Mouse (Mus musculus): ENCODE data around the gene Nhsl1.

GRCm38 (mm10) chr10:18431546-18431945, 112.8 kb downstream of the Nhsl1 start:
- TF ChIP-seq CTCF (IDR thresholded peaks at IDR 0.05; ENCODE audit: low read depth, low read length), result no peak
- no peak for TF ChIP-seq POLR2AphosphoS5 (IDR thresholded peaks at IDR 0.05; ENCODE audit: insufficient replicate concordance, low read depth, low read length)
